Mouse (Mus musculus) adrenal gland, postnatal 36 days (tissue): Measurements from ENCODE around the gene Alkbh7. TPM values are rescaled to one million over a fixed set of nuclear protein-coding genes. Genes with fewer than 3 reads are reported as not detected.

Source experiments
- DNase-seq, 2 experiments: peaks; one replicate each; pipeline ENCODE4 v3.0.0; 2021; ENCODE audit warnings: mixed read lengths in 1 of 2
- total RNA-seq, 2 experiments: library from RNA; stranded (reverse); gene quantifications; 2 replicates each; pipeline ENCODE4 v1.2.3; 2021

The Alkbh7 gene
- total RNA-seq, 2 experiments from 2014 or later: 50.3 to 83.8 TPM

GRCm38 (mm10) chr17:56986105-56986805, 10.9 kb upstream of the Alkbh7 start:
- no peak for DNase-seq

- no peak for DNase-seq
Measured at GRCm38 (mm10) chr17:56988441-56988840, 8.7 kb upstream of the Alkbh7 start.

GRCm38 (mm10) chr17:56988921-56989430, 8.2 kb upstream of the Alkbh7 start:
- DNase-seq: no peak

GRCm38 (mm10) chr17:56989467-56990114, 7.5 kb upstream of the Alkbh7 start:
- DNase-seq: peak; percentile 77 to 81

- DNase-seq: peak; percentile 95 to 96
Measured at GRCm38 (mm10) chr17:56990115-56990746, 6.9 kb upstream of the Alkbh7 start, which contains the start of gene Clpp. Gene Clpp (plus strand): TSS chr17:56990305.

- DNase-seq: no peak
Measured at GRCm38 (mm10) chr17:56990966-56991365, 6.2 kb upstream of the Alkbh7 start.

GRCm38 (mm10) chr17:56995046-56995445, 2.1 kb upstream of the Alkbh7 start:
- DNase-seq: peak; percentile 63 to 64

- DNase-seq: peak in 1 of 2 experiments; percentile 48
Measured at GRCm38 (mm10) chr17:56996506-56996905, 633 bp upstream of the Alkbh7 start.

- DNase-seq: peak; percentile 63 to 66
Measured at GRCm38 (mm10) chr17:56999414-56999813, 2.3 kb downstream of the Alkbh7 start.

GRCm38 (mm10) chr17:56999968-57000609, 3.0 kb downstream of the Alkbh7 start, which contains the start of gene Pspn:
Gene Pspn (minus strand): TSS chr17:57000018.
- DNase-seq: peak; percentile 30 to 42

- peak in 1 of 2 experiments; percentile 29 for DNase-seq
Measured at GRCm38 (mm10) chr17:57001228-57001627, 4.1 kb downstream of the Alkbh7 start.

GRCm38 (mm10) chr17:57003994-57004393, 6.9 kb downstream of the Alkbh7 start:
- no peak for DNase-seq

- no peak for DNase-seq
Measured at GRCm38 (mm10) chr17:57007137-57007905, 10.2 kb downstream of the Alkbh7 start.

- no peak for DNase-seq
Measured at GRCm38 (mm10) chr17:57010911-57011235, 13.7 kb downstream of the Alkbh7 start.

- DNase-seq: peak; percentile 90 to 91
Measured at GRCm38 (mm10) chr17:57011236-57012141, 14.3 kb downstream of the Alkbh7 start, which contains the start of the genes Gtf2f1 and Gm17949. Gene Gtf2f1 (minus strand): TSS chr17:57011288. Gene Gm17949 (plus strand): TSS chr17:57011469.

- no peak for DNase-seq
Measured at GRCm38 (mm10) chr17:57012245-57012795, 15.2 kb downstream of the Alkbh7 start.

GRCm38 (mm10) chr17:57019693-57020092, 22.6 kb downstream of the Alkbh7 start:
- DNase-seq: no peak

GRCm38 (mm10) chr17:57020960-57021359, 23.8 kb downstream of the Alkbh7 start:
- no peak for DNase-seq

- no peak for DNase-seq
Measured at GRCm38 (mm10) chr17:57027471-57027870, 30.3 kb downstream of the Alkbh7 start.

- peak; percentile 49 to 58 for DNase-seq
Measured at GRCm38 (mm10) chr17:57029691-57030090, 32.6 kb downstream of the Alkbh7 start.
